Mouse (Mus musculus) limb, embryonic 14.5 days (tissue): ENCODE measurements around the gene Nceh1. TPM values are rescaled to one million over a fixed set of nuclear protein-coding genes. Genes with fewer than 3 reads are reported as not detected.

ENCODE experiments used
- ATAC-seq: fragments of 200-750 bp; cut with Nextera tagmentation; 2 replicates; pipeline ENCODE4 v1.8.0; 2017; ENCODE audit warnings: low read depth, moderate number of reproducible peaks, moderate TSS enrichment; ENCODE audit not compliant: low FRiP score
- DNase-seq: peaks from one replicate; pipeline ENCODE4 v3.0.0-alpha.2; 2015; ENCODE audit warnings: low spot score
- H3K27ac ChIP-seq: fragments of 300-500 bp; sonication (generic); replicated peaks from 2 replicates; pipeline ENCODE4 v1.5.1; 2014; ENCODE audit warnings: low read depth, mild to moderate bottlenecking, low read length, moderate library complexity, mixed read lengths
- H3K27me3 ChIP-seq: fragments of 300-500 bp; sonication (generic); 2 replicates; pipeline ENCODE4 v1.6.1; 2014; ENCODE audit warnings: low read length, mixed read lengths; ENCODE audit not compliant: control insufficient read depth, insufficient read depth
- H3K36me3 ChIP-seq: fragments of 300-500 bp; sonication (generic); 2 replicates; pipeline ENCODE4 v1.6.1; 2014; ENCODE audit warnings: mild to moderate bottlenecking, low read length, moderate library complexity, mixed read lengths; ENCODE audit not compliant: control insufficient read depth, insufficient read depth
- H3K4me1 ChIP-seq: fragments of 300-500 bp; sonication (generic); 2 replicates; pipeline ENCODE4 v1.6.1; 2014; ENCODE audit warnings: antibody characterized with exemption, low read length, mixed read lengths; ENCODE audit not compliant: control insufficient read depth, insufficient read depth
- H3K4me2 ChIP-seq: fragments of 300-500 bp; sonication (generic); replicated peaks from 2 replicates; pipeline ENCODE4 v1.6.1; 2014; ENCODE audit warnings: low read depth, mild to moderate bottlenecking, low read length, moderate library complexity; ENCODE audit not compliant: severe bottlenecking
- H3K4me3 ChIP-seq: fragments of 300-500 bp; sonication (generic); replicated peaks from 2 replicates; pipeline ENCODE4 v1.5.1; 2014; ENCODE audit warnings: low read length
- H3K9ac ChIP-seq: fragments of 300-500 bp; sonication (generic); 2 replicates; pipeline ENCODE4 v1.6.1; 2014; ENCODE audit warnings: mild to moderate bottlenecking, low read depth, low read length, moderate library complexity; ENCODE audit not compliant: severe bottlenecking
- H3K9me3 ChIP-seq: fragments of 300-500 bp; sonication (generic); 2 replicates; pipeline ENCODE4 v1.6.1; 2016; ENCODE audit warnings: low read length; ENCODE audit not compliant: control insufficient read depth
- POLR2A ChIP-seq: fragments of 200-500 bp; IDR thresholded peaks from 2 replicates; pipeline ENCODE4 v1.8.0; 2012; ENCODE audit warnings: inconsistent platforms, mild to moderate bottlenecking, moderate library complexity, borderline replicate concordance; ENCODE audit not compliant: insufficient read depth, insufficient read length; ENCODE audit errors: extremely low read depth
- WGBS: fragments of 180-500 bp; shearing (Covaris S2); extraction: QIAGEN DNeasy Blood & Tissue Kit; methylation state at CpG from one replicate; pipeline ENCODE4 v1.1.7; 2014; 5-methylcytosine and 5-hydroxymethylcytosine counted together
- polyA plus RNA-seq, 2 experiments: library from polyadenylated mRNA; depleted of rRNA in 1 of 2; stranded (reverse) in 1 of 2; unstranded in 1 of 2; fragments of >200 nt; fragmentation: Nextera tagmentation in 1 of 2; extraction: Ambion mirVana in 1 of 2; gene quantifications; 2 replicates each; pipeline versions ENCODE4 v1.2.1 to v1.2.3; 2012 to 2014

The Nceh1 gene
- polyA plus RNA-seq (2012; rRNA removed) (1.4 and 1.9 TPM in 2 replicates), polyA plus RNA-seq (2014; fragmentation: Nextera tagmentation; extraction: Ambion mirVana) (2.8 and 3.2 TPM in 2 replicates)

DNA sequence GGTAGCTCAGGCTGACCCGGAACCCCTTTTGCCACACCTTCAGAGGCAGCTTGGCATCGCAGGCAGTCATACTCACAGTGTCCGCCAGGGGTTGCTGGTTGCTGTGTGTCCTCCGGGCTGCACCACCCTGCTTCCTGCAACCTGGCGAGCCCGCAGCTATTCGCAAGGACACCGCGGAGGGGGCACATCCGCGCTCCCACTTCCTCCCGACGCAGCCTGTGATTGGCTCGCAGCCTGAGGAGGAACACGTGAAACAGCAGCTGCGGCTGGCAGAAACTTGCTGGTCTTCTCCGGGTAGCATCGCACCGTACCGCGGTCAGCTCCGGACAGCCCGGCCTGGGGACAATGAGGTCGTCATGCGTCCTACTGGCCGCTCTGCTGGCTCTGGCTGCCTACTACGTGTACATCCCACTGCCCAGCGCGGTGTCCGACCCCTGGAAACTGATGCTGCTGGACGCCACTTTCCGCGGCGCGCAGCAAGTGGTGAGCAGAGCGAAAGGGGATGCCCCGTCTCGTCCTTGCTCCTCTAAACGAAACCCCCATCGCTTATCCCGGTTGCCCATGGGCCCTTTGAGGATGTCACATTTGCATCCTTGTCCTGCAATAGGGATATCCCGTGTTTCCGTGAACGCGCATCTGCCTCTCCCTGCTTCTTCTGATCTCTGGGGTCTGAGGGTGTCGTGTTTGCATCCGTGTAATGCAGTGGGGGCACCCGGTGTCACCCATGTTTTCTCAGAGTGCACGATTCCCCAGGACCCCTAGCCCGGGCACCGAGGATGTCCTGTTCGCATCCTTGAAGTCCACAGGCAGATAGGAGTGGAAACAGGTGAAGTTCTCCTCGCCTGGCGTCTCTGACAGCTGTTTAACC, at the start of gene Nceh1:
Gene Nceh1, plus strand, starts transcription at position 233 of the 868 bp plus-strand sequence.
- peak; percentile 90 for DNase-seq
- Histone ChIP-seq H3K9ac (peak within 1 kb of the TSS; percentile 62), H3K4me2 (peak within 1 kb of the TSS; percentile 89), H3K36me3 (no peaks in the 10 kb centered on the region), H3K4me3 (peak within 1 kb of the TSS; percentile 64), H3K4me1 (0 out of 2 replicates have a peak, but pooled peaks cover 3% of the 10 kb centered on the region), H3K9me3 (no peaks in the 10 kb centered on the region), H3K27ac (no peak within 1 kb of the TSS), H3K27me3 (no peaks in the 10 kb centered on the region)
- peak; percentile 95 for ATAC-seq
- no peak for TF ChIP-seq POLR2A
- WGBS = 1% methylated on average over 54 of the region's 54 CpGs

- Histone ChIP-seq H3K27me3 (no peaks in the 10 kb centered on the region), H3K4me1 (no peaks in the 10 kb centered on the region), H3K4me3 (no peak overlapping the region), H3K9me3 (no peaks in the 10 kb centered on the region), H3K4me2 (no peak overlapping the region), H3K9ac (no peak overlapping the region), H3K36me3 (peaks cover 71% of the 10 kb centered on the region), H3K27ac (no peak overlapping the region)
- no peak for TF ChIP-seq POLR2A
- WGBS = 90% methylated on average over 6 of the region's 8 CpGs
- no peak for DNase-seq
- no peak for ATAC-seq
Measured at GRCm38 (mm10) chr3:27140101-27140500, 42.7 kb upstream of the Nceh1 start.

- no peak overlapping the region for H3K4me3 ChIP-seq
- peaks cover 61% of the 10 kb centered on the region for H3K36me3 ChIP-seq
- no peaks in the 10 kb centered on the region for H3K27me3 ChIP-seq
- H3K4me2 ChIP-seq = no peak overlapping the region
- DNase-seq (no peak), ATAC-seq (no peak)
- no peak overlapping the region for H3K27ac ChIP-seq
- H3K4me1 ChIP-seq = no peaks in the 10 kb centered on the region
- 92% methylated on average over 7 of the region's 7 CpGs for WGBS
- TF ChIP-seq POLR2A = no peak
- H3K9ac ChIP-seq = no peak overlapping the region
- no peaks in the 10 kb centered on the region for H3K9me3 ChIP-seq
Measured at GRCm38 (mm10) chr3:27143570-27143969, 39.2 kb upstream of the Nceh1 start.

- WGBS = 92% methylated on average over 7 of the region's 7 CpGs
- DNase-seq (no peak), ATAC-seq (no peak)
- Histone ChIP-seq H3K9ac (no peak overlapping the region), H3K9me3 (no peaks in the 10 kb centered on the region), H3K36me3 (peaks cover 51% of the 10 kb centered on the region), H3K27me3 (no peaks in the 10 kb centered on the region), H3K4me1 (no peaks in the 10 kb centered on the region), H3K4me2 (no peak overlapping the region), H3K4me3 (no peak overlapping the region), H3K27ac (no peak overlapping the region)
- TF ChIP-seq POLR2A = no peak
Measured at GRCm38 (mm10) chr3:27145733-27146132, 37.0 kb upstream of the Nceh1 start.

- peak overlapping the region; percentile 60 for H3K4me3 ChIP-seq
- peak overlapping the region; percentile 71 for H3K27ac ChIP-seq
- no peaks in the 10 kb centered on the region for H3K27me3 ChIP-seq
- H3K9me3 ChIP-seq = no peaks in the 10 kb centered on the region
- peak overlapping the region; percentile 61 for H3K4me2 ChIP-seq
- TF ChIP-seq POLR2A = no peak
- peak; percentile 45 for DNase-seq
- H3K9ac ChIP-seq = peak overlapping the region; percentile 66
- H3K36me3 ChIP-seq = peaks cover 5% of the 10 kb centered on the region; the same call in 1 of the 2 replicates
- H3K4me1 ChIP-seq = peaks cover 16% of the 10 kb centered on the region
- peak; percentile 13 for ATAC-seq
- WGBS = under 1% methylated on average over 30 of the region's 31 CpGs
Measured at GRCm38 (mm10) chr3:27153191-27153671, 29.5 kb upstream of the Nceh1 start.
